Mouse (Mus musculus) A20 (cell line): ENCODE results near the gene Phf21a.
"Not testable (repeated sequence)": the region's sequence is repeated elsewhere in the genome, so short reads cannot be mapped to it uniquely, and the experiment has no call there.

Experiments used
- DNase-seq: peaks from one replicate; pipeline ENCODE4 v3.0.0-alpha.2; 2011; ENCODE audit warnings: low read depth, low spot score

The Phf21a gene

DNA sequence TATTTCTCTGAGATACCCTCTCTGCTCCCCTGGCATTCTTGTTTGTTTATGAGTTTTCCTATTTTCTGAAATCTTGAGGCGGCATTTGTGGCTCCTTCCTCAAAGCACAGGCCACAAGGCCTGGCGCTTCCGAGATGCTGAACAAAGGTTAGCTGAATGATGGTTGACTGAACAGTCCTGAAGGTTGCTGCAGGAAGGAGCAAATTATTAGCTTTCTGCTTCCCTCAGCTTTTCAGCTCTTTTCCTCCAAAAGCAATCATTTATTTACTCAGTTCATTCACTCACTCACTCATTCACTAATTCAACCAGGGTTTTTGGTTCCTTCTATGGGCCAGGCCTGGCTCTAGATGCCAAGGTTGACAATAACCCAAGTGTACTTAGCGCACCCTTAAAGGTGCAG lies 10.7 kb upstream of the Phf21a start:
- DNase-seq = no peak

GRCm38 (mm10) chr2:92085721-92086120 lies 7.2 kb upstream of the Phf21a start:
- no peak for DNase-seq

GRCm38 (mm10) chr2:92087065-92087464 lies 5.9 kb upstream of the Phf21a start:
- DNase-seq = no peak

DNA sequence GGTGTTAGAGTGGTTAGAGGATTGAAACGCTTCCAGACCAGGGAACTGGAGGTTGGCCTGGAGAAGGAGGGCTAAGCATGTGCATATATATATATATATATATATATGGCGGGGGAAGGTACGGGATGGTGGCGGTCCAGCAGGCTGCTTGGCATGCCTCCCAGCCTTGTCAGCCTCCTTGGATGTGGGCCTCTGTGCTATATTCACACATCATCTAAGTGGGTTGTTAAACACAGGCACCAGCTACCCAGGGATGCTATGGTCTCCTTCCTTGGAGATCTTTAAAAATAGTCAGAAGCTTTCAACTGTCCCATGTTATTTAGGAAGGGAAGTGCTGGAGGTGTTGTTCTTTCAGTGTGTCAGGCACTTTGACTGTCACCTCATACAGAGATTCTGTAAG lies 3.1 kb upstream of the Phf21a start:
- DNase-seq = no peak

DNA sequence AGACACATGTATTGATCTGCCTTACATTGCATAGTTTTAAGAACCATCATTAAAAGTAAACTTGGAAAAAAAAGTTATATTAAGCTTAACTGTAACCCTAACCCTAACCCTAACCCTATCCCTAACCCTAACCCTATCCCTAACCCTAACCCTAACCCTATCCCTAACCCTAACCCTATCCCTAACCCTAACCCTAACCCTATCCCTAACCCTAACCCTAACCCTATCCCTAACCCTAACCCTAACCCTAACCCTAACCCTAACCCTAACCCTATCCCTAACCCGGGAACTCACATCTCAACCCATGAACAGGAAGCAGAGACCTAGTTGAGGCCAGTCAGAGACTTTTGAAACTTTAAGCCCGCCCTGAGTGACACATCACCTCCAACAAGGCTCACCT lies 586 bp downstream of the Phf21a start:
- DNase-seq = not testable (repeated sequence)

DNA sequence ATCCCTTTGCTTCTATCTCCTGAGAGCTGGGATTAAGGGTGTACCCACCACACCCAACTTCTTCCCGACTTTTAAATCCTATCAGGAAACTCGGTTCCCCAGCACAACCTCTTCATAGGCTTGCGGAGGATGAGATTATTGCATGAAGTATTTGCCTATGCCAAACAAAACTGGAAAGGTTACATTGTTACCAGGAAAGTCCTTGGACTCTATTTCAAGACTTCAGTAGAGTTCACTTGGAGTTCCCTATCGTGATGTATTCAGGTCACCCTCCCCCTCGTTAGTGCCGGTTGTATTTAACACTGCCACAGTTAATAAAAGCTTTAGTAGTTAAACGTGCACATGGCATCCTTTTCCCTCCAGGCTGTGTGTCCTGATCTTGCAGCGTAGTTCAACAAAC lies 1.2 kb downstream of the Phf21a start:
- DNase-seq = no peak

GRCm38 (mm10) chr2:92100768-92101167 lies 7.9 kb downstream of the Phf21a start:
- DNase-seq = no peak

- no peak for DNase-seq
These were observed 31.6 kb downstream of the Phf21a start for GRCm38 (mm10) chr2:92124523-92124922.

DNA sequence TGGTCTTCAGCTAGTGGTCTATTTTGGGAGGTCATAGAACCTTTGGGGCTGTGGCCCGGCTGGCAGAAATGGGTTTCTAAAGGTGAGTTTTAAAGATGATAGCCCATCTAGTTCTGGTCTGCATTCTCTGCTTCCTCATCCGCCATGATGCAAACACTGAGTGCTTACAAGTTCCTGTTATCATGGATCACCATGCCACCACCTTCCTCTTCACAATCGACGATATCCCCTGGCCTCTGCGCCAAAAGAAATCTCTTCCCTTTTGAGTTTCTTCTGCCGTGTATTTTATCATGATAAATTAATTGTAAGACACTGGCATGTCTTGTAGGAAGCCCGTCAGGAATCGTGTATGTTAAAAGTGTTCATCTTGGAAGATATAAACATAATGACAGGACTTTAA lies 32.4 kb downstream of the Phf21a start:
- no peak for DNase-seq

DNA sequence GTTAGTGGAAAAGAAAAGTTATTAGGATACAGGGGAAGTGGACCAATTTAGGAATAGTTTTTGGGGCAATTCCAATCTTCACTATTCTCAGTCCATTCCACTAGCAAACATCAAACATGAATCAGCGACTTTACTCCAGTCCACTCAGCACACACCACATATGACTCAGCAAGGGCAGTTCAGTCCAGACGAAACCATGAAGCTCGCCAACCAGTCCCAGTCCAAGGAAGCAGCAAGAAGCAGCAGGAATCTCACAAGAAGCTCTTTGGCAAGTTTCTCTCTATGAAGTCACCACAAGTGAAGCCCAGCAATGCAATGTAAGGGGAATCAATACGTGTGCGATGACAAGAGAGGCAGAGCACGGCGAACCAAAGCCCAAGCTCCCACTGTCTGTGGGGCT lies 37.2 kb downstream of the Phf21a start:
- DNase-seq = no peak

DNA sequence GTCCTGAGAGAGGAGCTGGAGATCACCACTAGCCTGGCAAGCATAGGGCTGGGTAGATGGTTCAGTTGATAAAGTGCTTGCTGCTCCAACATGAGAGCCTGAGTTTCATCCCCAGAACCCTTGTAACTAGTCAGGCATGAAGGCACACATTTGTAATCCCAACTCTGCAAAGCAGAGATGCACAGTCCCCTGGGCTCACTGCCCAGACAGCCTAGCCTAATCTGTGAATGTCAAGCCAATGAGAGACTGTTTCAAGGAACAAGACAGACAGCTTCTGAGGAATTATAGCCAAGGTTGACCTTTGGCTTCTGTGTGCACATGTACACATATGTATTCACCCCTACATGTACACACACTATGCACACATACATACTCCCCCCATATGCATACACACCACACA lies 45.8 kb downstream of the Phf21a start:
- DNase-seq = no peak

DNA sequence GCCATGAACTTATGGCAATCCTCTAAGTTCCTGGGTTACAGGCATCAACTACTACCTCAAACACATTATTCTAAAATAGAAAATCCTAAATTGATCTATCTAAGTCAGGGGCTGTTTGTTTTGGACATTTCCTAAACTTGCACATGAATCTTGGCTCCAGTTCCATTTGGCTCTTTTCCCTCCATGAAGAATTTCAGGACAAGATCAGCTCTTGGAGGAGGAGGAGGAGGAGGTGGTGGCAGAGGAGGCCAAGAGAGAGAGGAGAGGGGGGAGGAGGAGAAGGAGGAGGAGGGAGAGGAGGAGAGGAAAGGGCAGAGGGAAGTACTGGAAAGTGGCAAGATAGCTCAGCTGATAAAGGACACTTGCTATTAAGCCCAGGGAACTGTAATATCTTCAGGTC lies 46.4 kb downstream of the Phf21a start:
- no peak for DNase-seq

DNA sequence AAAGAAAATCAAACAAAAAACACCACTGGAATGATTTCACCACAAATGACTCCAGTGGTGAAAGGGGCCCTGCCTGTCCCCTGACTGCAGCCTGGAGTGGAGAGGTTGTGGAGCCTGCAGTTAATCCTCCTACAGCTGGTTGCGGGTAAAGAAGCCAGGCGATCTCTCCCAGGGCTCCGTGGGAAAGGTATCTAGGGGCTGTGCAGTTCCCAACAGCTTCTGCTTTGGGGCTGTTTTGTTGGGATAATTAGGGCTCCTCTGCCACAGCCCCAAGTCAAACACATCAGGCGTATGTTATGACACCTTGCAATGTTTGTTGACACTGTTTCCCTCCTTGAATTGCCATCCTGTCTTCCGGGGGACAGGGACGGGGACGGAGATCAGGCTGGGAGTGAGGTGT lies 47.5 kb downstream of the Phf21a start:
- DNase-seq = no peak

GRCm38 (mm10) chr2:92141073-92141472 lies 48.2 kb downstream of the Phf21a start:
- no peak for DNase-seq

GRCm38 (mm10) chr2:92143932-92144331 lies 51.0 kb downstream of the Phf21a start:
- DNase-seq = no peak

DNA sequence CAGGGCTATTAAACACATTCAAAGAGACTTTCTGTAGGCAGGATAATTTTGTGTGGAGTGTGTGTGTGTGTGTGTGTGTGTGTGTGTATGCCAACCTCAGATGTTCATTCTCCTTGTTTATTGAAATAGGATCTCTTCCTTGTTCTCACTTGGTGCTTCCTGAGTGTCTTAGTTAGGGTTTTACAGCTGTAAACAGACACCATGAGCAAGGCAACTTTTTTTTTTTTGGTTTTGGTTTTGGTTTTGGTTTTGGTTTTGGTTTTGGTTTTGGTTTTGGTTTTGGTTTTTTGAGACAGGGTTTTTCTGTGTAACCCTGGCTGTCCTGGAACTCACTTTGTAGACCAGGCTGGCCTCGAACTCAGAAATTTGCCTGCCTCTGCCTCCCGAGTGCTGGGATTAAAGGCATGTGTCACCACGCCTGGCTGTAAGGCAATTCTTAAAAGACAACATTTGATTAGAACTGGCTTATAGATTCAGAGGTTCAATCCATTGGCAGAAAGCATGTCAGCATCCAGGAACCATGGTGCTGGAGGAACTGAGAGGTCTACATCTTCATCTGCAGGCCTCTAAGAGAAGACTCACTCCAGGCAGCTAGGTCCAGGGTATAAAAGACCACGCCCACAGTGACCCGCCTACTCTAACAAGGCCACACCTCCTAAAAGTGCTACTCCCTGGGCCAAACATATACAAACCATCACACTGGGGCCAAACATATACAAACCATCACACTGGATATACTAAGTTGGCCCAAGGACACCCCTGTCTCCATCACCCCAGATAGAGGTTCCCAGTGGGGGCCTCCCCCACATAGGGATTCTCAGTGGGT lies 55.2 kb downstream of the Phf21a start:
- DNase-seq = not testable (repeated sequence)

DNA sequence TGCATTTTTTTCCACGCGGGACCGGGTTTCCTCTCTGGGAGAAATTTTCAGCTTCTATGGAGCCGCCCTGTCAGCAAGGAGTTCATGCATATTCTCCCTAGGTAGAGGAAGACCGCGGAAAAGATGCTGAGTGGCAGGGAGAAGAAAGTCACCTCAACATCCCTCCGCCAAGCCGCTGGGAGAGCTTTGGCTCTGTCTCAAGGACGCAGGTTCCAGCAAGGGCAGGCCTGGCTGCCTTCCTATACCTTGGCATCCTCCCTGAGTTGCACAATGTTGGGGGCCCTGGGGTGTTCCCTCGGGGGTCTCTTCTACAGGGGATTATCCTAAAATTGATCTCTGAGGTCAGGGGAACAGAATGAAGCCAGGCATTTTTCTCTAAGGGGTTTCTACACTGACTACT lies 71.4 kb downstream of the Phf21a start:
- DNase-seq = no peak

DNA sequence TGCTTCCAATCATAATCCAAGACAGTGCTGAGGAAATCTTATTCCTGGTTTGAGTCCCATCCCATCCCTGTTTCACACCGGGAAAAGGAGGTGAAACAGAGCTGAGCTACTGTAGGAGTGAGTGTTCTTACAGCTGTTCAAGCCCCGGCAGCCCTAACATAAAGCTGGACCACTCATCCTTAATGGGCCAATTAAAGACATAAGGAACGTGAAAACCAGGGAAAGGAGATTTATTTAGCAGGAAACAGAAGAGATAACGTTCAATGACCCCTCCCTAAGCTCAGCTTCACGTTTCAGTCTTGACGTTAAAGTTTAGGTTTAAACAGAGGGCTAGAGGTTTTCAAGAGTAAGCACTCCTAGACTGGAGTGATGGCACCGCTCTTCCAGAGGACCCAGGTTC lies 74.0 kb downstream of the Phf21a start:
- DNase-seq = no peak

- DNase-seq = no peak
These were observed 78.2 kb downstream of the Phf21a start for GRCm38 (mm10) chr2:92171046-92171643.

DNA sequence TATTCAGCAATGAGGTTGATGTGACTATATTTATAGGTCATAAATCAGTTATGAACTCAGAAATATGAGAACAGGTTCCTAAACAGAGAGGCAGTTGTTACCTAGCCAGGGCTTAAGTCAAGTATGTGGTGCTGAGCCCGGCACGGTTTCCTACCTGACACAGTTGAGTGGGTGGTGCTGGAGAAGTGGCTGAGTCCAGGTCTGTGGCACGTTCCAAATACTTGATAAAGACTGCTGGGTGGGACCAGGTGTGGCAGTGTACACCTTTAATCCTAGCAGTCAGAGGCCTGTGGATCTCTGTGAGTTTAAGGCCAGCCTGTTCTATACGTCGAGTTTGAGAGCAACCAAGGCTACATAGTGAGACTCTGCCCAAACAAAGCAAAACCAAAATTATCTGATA lies 79.4 kb downstream of the Phf21a start:
- no peak for DNase-seq

DNA sequence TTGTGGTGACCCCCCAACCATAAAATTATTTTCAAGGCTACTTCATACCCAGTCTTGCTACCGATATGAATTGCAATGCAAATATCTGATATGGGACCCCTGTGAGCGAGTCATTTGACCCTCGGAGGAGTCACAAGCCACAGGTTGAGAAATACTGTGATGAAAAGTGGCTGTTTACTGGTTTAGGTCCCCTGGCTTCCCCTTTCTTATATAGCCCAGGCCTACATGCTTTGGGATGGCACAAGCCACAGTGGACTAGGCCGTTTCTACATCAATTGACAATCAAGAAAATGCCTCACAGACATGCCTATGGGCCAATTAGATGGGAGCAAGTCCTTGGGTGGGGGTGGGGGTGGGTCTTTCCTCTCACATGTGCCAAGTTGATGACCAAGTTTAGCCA lies 80.3 kb downstream of the Phf21a start:
- no peak for DNase-seq

GRCm38 (mm10) chr2:92174265-92174664 lies 81.3 kb downstream of the Phf21a start:
- no peak for DNase-seq

DNA sequence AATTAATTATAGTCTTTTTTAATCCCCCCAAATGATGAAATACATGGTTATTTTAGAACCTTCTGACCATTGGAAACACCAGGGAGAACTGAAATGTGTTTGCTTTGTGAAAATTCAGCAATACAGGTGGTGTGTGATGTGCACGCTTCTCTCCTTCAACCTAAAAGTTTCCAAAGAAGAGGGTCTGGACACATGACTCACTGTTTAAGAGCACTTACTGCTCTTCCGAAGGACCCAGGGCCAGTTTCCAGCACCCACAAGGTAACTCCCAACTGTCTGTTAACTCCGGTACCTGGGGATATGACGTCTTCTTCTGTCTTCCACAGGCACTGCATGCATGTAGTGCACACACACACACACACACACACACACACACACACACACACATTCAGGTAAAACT lies 82.1 kb downstream of the Phf21a start:
- no peak for DNase-seq
